Mouse (Mus musculus): ENCODE measurements around the gene Ucp3.

Gene Ucp3

GRCm38 (mm10) chr7:100472777-100473176 is at the start of gene Ucp3:
TSS of gene Ucp3 (plus strand) at chr7:100472990.
- TF ChIP-seq GATA4 (IDR thresholded peaks at IDR 0.05; ENCODE audit: insufficient replicate concordance, low read length): no peak

- TF ChIP-seq GATA4 (IDR thresholded peaks at IDR 0.05; ENCODE audit: insufficient replicate concordance, low read length): no peak
These were observed 47.0 kb upstream of the Ucp3 start for GRCm38 (mm10) chr7:100425795-100426194.

- no peak for TF ChIP-seq GATA4 (IDR thresholded peaks at IDR 0.05; ENCODE audit: insufficient replicate concordance, low read length)
These were observed 43.7 kb upstream of the Ucp3 start for GRCm38 (mm10) chr7:100429102-100429501.

GRCm38 (mm10) chr7:100429911-100430310 is 42.9 kb upstream of the Ucp3 start:
- no peak for TF ChIP-seq GATA4 (IDR thresholded peaks at IDR 0.05; ENCODE audit: insufficient replicate concordance, low read length)

- TF ChIP-seq GATA4 (IDR thresholded peaks at IDR 0.05; ENCODE audit: insufficient replicate concordance, low read length): peak; percentile 51; the same call in 1 of the 2 replicates
These were observed 41.7 kb upstream of the Ucp3 start for GRCm38 (mm10) chr7:100431103-100431502.

- TF ChIP-seq GATA4 (IDR thresholded peaks at IDR 0.05; ENCODE audit: insufficient replicate concordance, low read length): no peak
These were observed 39.5 kb upstream of the Ucp3 start for GRCm38 (mm10) chr7:100433295-100433694.

GRCm38 (mm10) chr7:100443728-100444127 is 29.1 kb upstream of the Ucp3 start:
- no peak for TF ChIP-seq GATA4 (IDR thresholded peaks at IDR 0.05; ENCODE audit: insufficient replicate concordance, low read length)

GRCm38 (mm10) chr7:100446271-100446670 is 26.5 kb upstream of the Ucp3 start:
- no peak for TF ChIP-seq GATA4 (IDR thresholded peaks at IDR 0.05; ENCODE audit: insufficient replicate concordance, low read length)

- TF ChIP-seq GATA4 (IDR thresholded peaks at IDR 0.05; ENCODE audit: insufficient replicate concordance, low read length): no peak
These were observed 24.3 kb upstream of the Ucp3 start for GRCm38 (mm10) chr7:100448530-100448929.

- TF ChIP-seq GATA4 (IDR thresholded peaks at IDR 0.05; ENCODE audit: insufficient replicate concordance, low read length): no peak
These were observed 23.8 kb upstream of the Ucp3 start for GRCm38 (mm10) chr7:100448985-100449384.

GRCm38 (mm10) chr7:100458153-100458552 is 14.6 kb upstream of the Ucp3 start:
- no peak for TF ChIP-seq GATA4 (IDR thresholded peaks at IDR 0.05; ENCODE audit: insufficient replicate concordance, low read length)

GRCm38 (mm10) chr7:100459862-100460261 is 12.9 kb upstream of the Ucp3 start:
- TF ChIP-seq GATA4 (IDR thresholded peaks at IDR 0.05; ENCODE audit: insufficient replicate concordance, low read length): no peak

GRCm38 (mm10) chr7:100461621-100462151 is 11.1 kb upstream of the Ucp3 start:
- 0 out of 2 replicates have a peak, but pooled peaks have one; percentile 15 for TF ChIP-seq GATA4 (IDR thresholded peaks at IDR 0.05; ENCODE audit: insufficient replicate concordance, low read length)

- TF ChIP-seq GATA4 (IDR thresholded peaks at IDR 0.05; ENCODE audit: insufficient replicate concordance, low read length): no peak
These were observed 9.6 kb upstream of the Ucp3 start for GRCm38 (mm10) chr7:100463194-100463593.

GRCm38 (mm10) chr7:100463757-100464156 is 9.0 kb upstream of the Ucp3 start:
- no peak for TF ChIP-seq GATA4 (IDR thresholded peaks at IDR 0.05; ENCODE audit: insufficient replicate concordance, low read length)

- no peak for TF ChIP-seq GATA4 (IDR thresholded peaks at IDR 0.05; ENCODE audit: insufficient replicate concordance, low read length)
These were observed 8.5 kb upstream of the Ucp3 start for GRCm38 (mm10) chr7:100464248-100464647.

GRCm38 (mm10) chr7:100465248-100465647 is 7.5 kb upstream of the Ucp3 start:
- TF ChIP-seq GATA4 (IDR thresholded peaks at IDR 0.05; ENCODE audit: insufficient replicate concordance, low read length): no peak

All from liver, adult (tissue).